Mouse (Mus musculus): ENCODE data around the gene Serhl. TPM values are rescaled to one million over a fixed set of nuclear protein-coding genes. Genes with fewer than 3 reads are reported as not detected.
A peak's percentile ranks its signal among the peaks of the same experiment; 100 is the strongest.

Serhl gene
- polyA plus RNA-seq, 1 experiment: 37.5 TPM

- no peaks in the 10 kb centered on the region for H3K27me3 ChIP-seq (ENCODE audit: control insufficient read depth, insufficient read depth, low read length)
- peak overlapping the region; percentile 97 for H3K4me3 ChIP-seq (ENCODE audit: control insufficient read depth, low read depth, low read length)
- H3K36me3 ChIP-seq (ENCODE audit: control insufficient read depth, insufficient read depth, low read length): no peaks in the 10 kb centered on the region
- H3K4me1 ChIP-seq (ENCODE audit: control insufficient read depth, insufficient read depth, low read length): peaks cover 8% of the 10 kb centered on the region
- peak overlapping the region; percentile 96 for H3K27ac ChIP-seq (ENCODE audit: control insufficient read depth, insufficient read depth, low read depth, low read length)
- TF ChIP-seq POLR2A (IDR thresholded peaks at IDR 0.05; ENCODE audit: control insufficient read depth, low read depth, low read length) (no peak), CTCF (IDR thresholded peaks at IDR 0.05; ENCODE audit: control insufficient read depth, insufficient read depth, insufficient replicate concordance, low read depth, low read length) (no peak)
Measured at GRCm38 (mm10) chr15:83148801-83149195, 59.5 kb downstream of the Serhl start.

- Histone ChIP-seq H3K4me3 (ENCODE audit: control insufficient read depth, low read depth, low read length) (peak within 1 kb of the TSS; percentile 97), H3K27ac (ENCODE audit: control insufficient read depth, insufficient read depth, low read depth, low read length) (peak within 1 kb of the TSS; percentile 96), H3K36me3 (ENCODE audit: control insufficient read depth, insufficient read depth, low read length) (no peaks in the 10 kb centered on the region), H3K27me3 (ENCODE audit: control insufficient read depth, insufficient read depth, low read length) (no peaks in the 10 kb centered on the region), H3K4me1 (ENCODE audit: control insufficient read depth, insufficient read depth, low read length) (peaks cover 8% of the 10 kb centered on the region)
- TF ChIP-seq CTCF (IDR thresholded peaks at IDR 0.05; ENCODE audit: control insufficient read depth, insufficient read depth, insufficient replicate concordance, low read depth, low read length): no peak
- TF ChIP-seq POLR2A (IDR thresholded peaks at IDR 0.05; ENCODE audit: control insufficient read depth, low read depth, low read length): peak; percentile 93
Measured at GRCm38 (mm10) chr15:83149196-83150072, 60.1 kb downstream of the Serhl start, which contains the start of gene Poldip3. Gene Poldip3 (minus strand): TSS chr15:83149384.

- Histone ChIP-seq H3K27ac (ENCODE audit: control insufficient read depth, insufficient read depth, low read depth, low read length) (peak overlapping the region; percentile 96), H3K4me3 (ENCODE audit: control insufficient read depth, low read depth, low read length) (peak overlapping the region; percentile 60; the same call in 1 of the 2 replicates), H3K4me1 (ENCODE audit: control insufficient read depth, insufficient read depth, low read length) (peaks cover 8% of the 10 kb centered on the region), H3K36me3 (ENCODE audit: control insufficient read depth, insufficient read depth, low read length) (no peaks in the 10 kb centered on the region), H3K27me3 (ENCODE audit: control insufficient read depth, insufficient read depth, low read length) (no peaks in the 10 kb centered on the region)
- TF ChIP-seq CTCF (IDR thresholded peaks at IDR 0.05; ENCODE audit: control insufficient read depth, insufficient read depth, insufficient replicate concordance, low read depth, low read length) (no peak), POLR2A (IDR thresholded peaks at IDR 0.05; ENCODE audit: control insufficient read depth, low read depth, low read length) (no peak)
Measured at GRCm38 (mm10) chr15:83150073-83150442, 60.8 kb downstream of the Serhl start.

GRCm38 (mm10) chr15:83150694-83151093 lies 61.4 kb downstream of the Serhl start:
- TF ChIP-seq CTCF (IDR thresholded peaks at IDR 0.05; ENCODE audit: control insufficient read depth, insufficient read depth, insufficient replicate concordance, low read depth, low read length) (no peak), POLR2A (IDR thresholded peaks at IDR 0.05; ENCODE audit: control insufficient read depth, low read depth, low read length) (no peak)
- no peaks in the 10 kb centered on the region for H3K36me3 ChIP-seq (ENCODE audit: control insufficient read depth, insufficient read depth, low read length)
- peaks cover 8% of the 10 kb centered on the region for H3K4me1 ChIP-seq (ENCODE audit: control insufficient read depth, insufficient read depth, low read length)
- no peak overlapping the region for H3K4me3 ChIP-seq (ENCODE audit: control insufficient read depth, low read depth, low read length)
- no peak overlapping the region for H3K27ac ChIP-seq (ENCODE audit: control insufficient read depth, insufficient read depth, low read depth, low read length)
- H3K27me3 ChIP-seq (ENCODE audit: control insufficient read depth, insufficient read depth, low read length): no peaks in the 10 kb centered on the region

- peaks cover 3% of the 10 kb centered on the region for H3K4me1 ChIP-seq (ENCODE audit: control insufficient read depth, insufficient read depth, low read length)
- H3K27ac ChIP-seq (ENCODE audit: control insufficient read depth, insufficient read depth, low read depth, low read length): no peak overlapping the region
- TF ChIP-seq POLR2A (IDR thresholded peaks at IDR 0.05; ENCODE audit: control insufficient read depth, low read depth, low read length): no peak
- no peak for TF ChIP-seq CTCF (IDR thresholded peaks at IDR 0.05; ENCODE audit: control insufficient read depth, insufficient read depth, insufficient replicate concordance, low read depth, low read length)
- H3K27me3 ChIP-seq (ENCODE audit: control insufficient read depth, insufficient read depth, low read length): no peaks in the 10 kb centered on the region
- no peak overlapping the region for H3K4me3 ChIP-seq (ENCODE audit: control insufficient read depth, low read depth, low read length)
- no peaks in the 10 kb centered on the region for H3K36me3 ChIP-seq (ENCODE audit: control insufficient read depth, insufficient read depth, low read length)
Measured at GRCm38 (mm10) chr15:83154309-83154708, 65.0 kb downstream of the Serhl start.

- H3K4me1 ChIP-seq (ENCODE audit: control insufficient read depth, insufficient read depth, low read length): no peaks in the 10 kb centered on the region; the same call in 1 of the 2 replicates
- H3K27me3 ChIP-seq (ENCODE audit: control insufficient read depth, insufficient read depth, low read length): no peaks in the 10 kb centered on the region
- H3K27ac ChIP-seq (ENCODE audit: control insufficient read depth, insufficient read depth, low read depth, low read length): peak overlapping the region; percentile 16; the same call in 1 of the 2 replicates
- TF ChIP-seq POLR2A (IDR thresholded peaks at IDR 0.05; ENCODE audit: control insufficient read depth, low read depth, low read length): no peak
- no peak for TF ChIP-seq CTCF (IDR thresholded peaks at IDR 0.05; ENCODE audit: control insufficient read depth, insufficient read depth, insufficient replicate concordance, low read depth, low read length)
- H3K4me3 ChIP-seq (ENCODE audit: control insufficient read depth, low read depth, low read length): no peak overlapping the region
- H3K36me3 ChIP-seq (ENCODE audit: control insufficient read depth, insufficient read depth, low read length): no peaks in the 10 kb centered on the region
Measured at GRCm38 (mm10) chr15:83155672-83156419, 66.5 kb downstream of the Serhl start.
